Mouse (Mus musculus) pancreas, adult 10 weeks (tissue): Measurements from ENCODE around the gene Acbd3. TPM values are rescaled to one million over a fixed set of nuclear protein-coding genes. Genes with fewer than 3 reads are reported as not detected.

Experiments used
- polyA plus RNA-seq: library from polyadenylated mRNA; stranded (reverse); fragments of 350-450 nt; fragmentation: Illumina TruSeq; extraction: RNeasy Lipid Tissue Mini Kit (QIAGEN cat#74804); gene quantifications from one replicate; pipeline ENCODE4 v1.2.3, GENCODE M21; 2015; ENCODE audit warnings: low read depth, low replicate concordance; ENCODE audit not compliant: insufficient read depth

Gene Acbd3
- polyA plus RNA-seq, result 8.7 TPM

DNA sequence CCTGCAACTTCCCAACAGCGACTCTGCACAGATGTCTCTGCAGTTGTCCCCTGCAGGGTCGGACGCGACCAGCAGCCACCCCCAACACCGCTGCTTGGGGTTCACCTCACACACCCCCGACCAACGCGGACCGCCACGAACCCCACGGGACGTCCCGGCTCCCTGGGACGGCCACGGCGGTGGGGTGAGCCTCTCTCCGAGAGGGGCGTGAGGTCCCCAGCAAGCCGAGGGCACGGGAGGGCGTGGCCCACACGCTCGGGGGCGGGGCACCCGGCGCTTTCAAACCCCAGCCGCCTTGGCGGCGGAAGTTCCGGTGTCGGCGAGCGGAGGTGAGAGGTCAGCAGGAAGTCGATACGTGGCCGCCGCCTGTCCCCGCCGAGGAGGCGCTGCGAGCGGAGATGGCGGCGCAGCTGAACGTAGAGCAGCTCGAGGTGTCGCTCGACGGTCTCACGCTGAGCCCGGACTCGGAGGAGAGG lies at the start of gene Acbd3:
Acbd3 (plus strand) TSS at position 340 of the 476 bp plus-strand sequence.

DNA sequence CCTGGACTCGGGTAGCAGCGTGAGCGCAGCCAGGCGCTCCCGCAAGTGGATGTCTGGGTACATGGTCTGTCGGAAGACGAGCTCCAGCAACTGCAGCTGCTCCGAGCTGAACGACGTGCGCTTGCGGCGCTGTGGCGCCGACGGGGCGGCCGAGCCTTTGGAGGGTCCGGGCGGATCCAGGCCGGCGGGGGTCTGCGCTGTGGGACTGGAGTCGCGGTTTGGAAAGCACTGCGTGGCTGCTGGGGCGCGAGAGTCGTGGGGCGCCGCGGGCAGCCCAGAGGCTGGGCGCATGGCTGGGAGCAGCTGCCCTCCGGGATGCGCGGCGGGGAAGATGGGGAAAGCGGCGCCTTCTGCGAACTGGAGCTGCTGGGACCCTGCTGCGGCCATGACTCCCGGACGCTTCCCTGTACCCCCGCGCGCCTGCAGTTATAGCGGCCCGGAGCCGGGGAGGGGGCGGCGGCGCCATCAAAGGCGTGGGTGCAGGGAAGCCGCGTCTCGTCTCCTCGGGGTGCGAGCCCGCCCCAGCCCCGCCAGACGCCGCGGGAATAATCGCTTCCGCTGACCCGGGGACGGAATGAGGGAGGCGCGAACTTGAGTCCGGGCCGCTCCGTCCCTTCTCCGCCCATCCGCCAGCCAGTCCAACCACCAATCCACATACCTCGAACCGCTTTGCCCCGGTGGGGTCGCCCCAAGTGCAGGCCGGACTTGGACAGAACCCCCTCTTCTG lies 29.1 kb upstream of the Acbd3 start, which contains the start of gene Mixl1:
Mixl1 (minus strand) TSS at position 409 of the 727 bp plus-strand sequence.

Other genes starting within 250 kb of the Acbd3 start
- gene Stum, start 242.5 kb upstream of the Acbd3 start, polyA plus RNA-seq, result 1.4 TPM
- gene Parp1, start 157.1 kb upstream of the Acbd3 start, polyA plus RNA-seq, result 17.5 TPM
- 0.83 TPM for gene Lin9, start 84.9 kb upstream of the Acbd3 start, polyA plus RNA-seq
- gene Mixl1, start 29.0 kb upstream of the Acbd3 start, polyA plus RNA-seq, result not detected
- 105 TPM for gene H3f3a, start 87.9 kb downstream of the Acbd3 start, polyA plus RNA-seq
- gene Sde2, start 125.1 kb downstream of the Acbd3 start, polyA plus RNA-seq, result 2.9 TPM
- gene Lefty2, start 167.1 kb downstream of the Acbd3 start, polyA plus RNA-seq, result not detected
- gene Pycr2, start 178.2 kb downstream of the Acbd3 start, polyA plus RNA-seq, result 26.7 TPM
- 1.2 TPM for gene Lefty1, start 209.0 kb downstream of the Acbd3 start, polyA plus RNA-seq
- gene Tmem63a, start 216.3 kb downstream of the Acbd3 start, polyA plus RNA-seq, result 25.8 TPM